Mouse (Mus musculus): ENCODE data around the gene Zfhx3.

Gene Zfhx3

GRCm38 (mm10) chr8:108467172-108468035 is 525.0 kb downstream of the Zfhx3 start:
- no peak for DNase-seq

GRCm38 (mm10) chr8:108470269-108470668 is 527.8 kb downstream of the Zfhx3 start:
- DNase-seq = no peak

- no peak for DNase-seq
Observed at GRCm38 (mm10) chr8:108474556-108474955, 532.1 kb downstream of the Zfhx3 start.

GRCm38 (mm10) chr8:108478131-108478530 is 535.7 kb downstream of the Zfhx3 start:
- DNase-seq = no peak

GRCm38 (mm10) chr8:108480141-108480540 is 537.7 kb downstream of the Zfhx3 start:
- no peak for DNase-seq

- peak; percentile 27 for DNase-seq
Observed at GRCm38 (mm10) chr8:108481167-108481815, 538.8 kb downstream of the Zfhx3 start.

GRCm38 (mm10) chr8:108496101-108496500 is 553.7 kb downstream of the Zfhx3 start:
- no peak for DNase-seq

GRCm38 (mm10) chr8:108506779-108507178 is 564.3 kb downstream of the Zfhx3 start:
- DNase-seq = no peak

GRCm38 (mm10) chr8:108507769-108508168 is 565.3 kb downstream of the Zfhx3 start:
- no peak for DNase-seq

- DNase-seq = no peak
Observed at GRCm38 (mm10) chr8:108510641-108511325, 568.3 kb downstream of the Zfhx3 start.

GRCm38 (mm10) chr8:108518116-108518515 is 575.7 kb downstream of the Zfhx3 start:
- DNase-seq = no peak

- DNase-seq = no peak
Observed at GRCm38 (mm10) chr8:108522050-108522449, 579.6 kb downstream of the Zfhx3 start.

GRCm38 (mm10) chr8:108529421-108529820 is 587.0 kb downstream of the Zfhx3 start:
- no peak for DNase-seq

- DNase-seq = no peak
Observed at GRCm38 (mm10) chr8:108535121-108535876, 592.9 kb downstream of the Zfhx3 start.

GRCm38 (mm10) chr8:108536186-108536585 is 593.7 kb downstream of the Zfhx3 start:
- DNase-seq = no peak

- DNase-seq = no peak
Observed at GRCm38 (mm10) chr8:108536911-108537351, 594.5 kb downstream of the Zfhx3 start.

- DNase-seq = no peak
Observed at GRCm38 (mm10) chr8:108537686-108538551, 595.5 kb downstream of the Zfhx3 start.

- no peak for DNase-seq
Observed at GRCm38 (mm10) chr8:108538929-108539555, 596.6 kb downstream of the Zfhx3 start.

GRCm38 (mm10) chr8:108552518-108552917 is 610.1 kb downstream of the Zfhx3 start:
- peak; percentile 6 for DNase-seq

GRCm38 (mm10) chr8:108553808-108554577 is 611.5 kb downstream of the Zfhx3 start:
- no peak for DNase-seq
